Mouse (Mus musculus) heart, postnatal 0 days (tissue): Measurements from ENCODE around the gene Ephb2. TPM values are rescaled to one million over a fixed set of nuclear protein-coding genes. Genes with fewer than 3 reads are reported as not detected.

Experiments used
- ATAC-seq: fragments of 200-750 bp; cut with Nextera tagmentation; 2 replicates; pipeline ENCODE4 v1.8.0; 2017; ENCODE audit warnings: low read depth, moderate number of reproducible peaks, moderate library complexity; ENCODE audit not compliant: insufficient read depth
- DNase-seq: peaks from one replicate; pipeline ENCODE4 v3.0.0-alpha.2; 2016; ENCODE audit warnings: low spot score
- H3K27ac ChIP-seq: fragments of 300-500 bp; sonication (generic); 2 replicates; pipeline ENCODE4 v1.5.1; 2014; ENCODE audit warnings: low read depth, mild to moderate bottlenecking
- H3K27me3 ChIP-seq: fragments of 300-500 bp; sonication (generic); 2 replicates; pipeline ENCODE4 v1.6.1; 2014; ENCODE audit warnings: low read length, mixed read lengths; ENCODE audit not compliant: control insufficient read depth, insufficient read depth
- H3K36me3 ChIP-seq: fragments of 300-500 bp; sonication (generic); replicated peaks from 2 replicates; pipeline ENCODE4 v1.6.1; 2014; ENCODE audit warnings: low read length, mixed read lengths; ENCODE audit not compliant: control insufficient read depth, insufficient read depth
- H3K4me1 ChIP-seq: fragments of 300-500 bp; sonication (generic); 2 replicates; pipeline ENCODE4 v1.6.1; 2014; ENCODE audit warnings: antibody characterized with exemption; ENCODE audit not compliant: control insufficient read depth, insufficient read depth
- H3K4me2 ChIP-seq: fragments of 300-500 bp; sonication (generic); 2 replicates; pipeline ENCODE4 v1.6.1; 2014; ENCODE audit warnings: low read depth, mild to moderate bottlenecking, low read length, moderate library complexity
- H3K4me3 ChIP-seq: fragments of 300-500 bp; sonication (generic); 2 replicates; pipeline ENCODE4 v1.5.1; 2014; ENCODE audit warnings: low read depth, low read length
- H3K9ac ChIP-seq: fragments of 300-500 bp; sonication (generic); replicated peaks from 2 replicates; pipeline ENCODE4 v1.6.1; 2014; ENCODE audit warnings: low read depth, low read length, mixed read lengths
- H3K9me3 ChIP-seq: fragments of 300-500 bp; sonication (generic); replicated peaks from 2 replicates; pipeline ENCODE4 v1.6.1; 2016; ENCODE audit warnings: low read length; ENCODE audit not compliant: control insufficient read depth
- CTCF ChIP-seq: IDR thresholded peaks from 2 replicates; pipeline ENCODE4 v1.5.1; 2016; ENCODE audit warnings: antibody characterized with exemption, control low read depth, low read depth
- EP300 ChIP-seq: IDR thresholded peaks from 2 replicates; pipeline ENCODE4 v1.6.1; 2016; ENCODE audit warnings: antibody characterized with exemption, low read depth
- WGBS: fragments of 180-500 bp; shearing (Covaris S2); extraction: QIAGEN DNeasy Blood & Tissue Kit; methylation state at CpG from one replicate; pipeline ENCODE4 v1.1.7; 2014; 5-methylcytosine and 5-hydroxymethylcytosine counted together
- polyA plus RNA-seq: library from polyadenylated mRNA; unstranded; fragments of >200 nt; fragmentation: Nextera tagmentation; extraction: Ambion mirVana; gene quantifications from 2 replicates; pipeline ENCODE4 v1.2.1, GENCODE M21; 2015
- total RNA-seq: library from RNA; depleted of rRNA; stranded (reverse); fragments of >200 nt; gene quantifications from 2 replicates; pipeline ENCODE4 v1.2.3, GENCODE M21; 2014; ENCODE audit warnings: low replicate concordance

Ephb2 gene
- total and polyA plus RNA-seq, 2 experiments from 2014 or later: 0.19 to 10.2 TPM

DNA sequence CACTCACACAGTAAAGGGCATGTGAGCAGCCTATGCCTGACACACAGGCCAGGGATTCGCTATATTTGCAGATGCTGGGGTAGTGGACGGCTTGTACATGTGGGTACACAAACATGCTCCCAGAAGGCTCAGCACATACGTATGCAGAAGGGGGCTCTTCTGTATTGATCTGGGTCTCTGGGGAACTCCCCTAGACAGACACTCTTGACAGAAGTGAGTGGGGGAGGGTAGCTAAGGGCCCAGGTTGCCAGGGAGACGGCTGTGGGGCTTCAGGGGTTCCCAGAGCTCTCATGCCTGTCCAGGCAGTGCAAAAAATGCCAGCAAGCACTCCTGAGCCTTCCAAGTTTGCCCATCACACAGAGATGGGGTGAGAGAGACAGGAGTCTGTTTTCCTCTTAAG is 78.7 kb downstream of the Ephb2 start:
- no peak for ATAC-seq
- no peaks in the 10 kb centered on the region for H3K36me3 ChIP-seq
- DNase-seq: no peak
- no peaks in the 10 kb centered on the region for H3K9me3 ChIP-seq
- no peak overlapping the region for H3K9ac ChIP-seq
- peaks cover 8% of the 10 kb centered on the region for H3K4me1 ChIP-seq
- H3K27me3 ChIP-seq: peaks cover 40% of the 10 kb centered on the region
- 89% methylated on average over 4 of the region's 4 CpGs for WGBS
- H3K27ac ChIP-seq: no peak overlapping the region
- H3K4me3 ChIP-seq: no peak overlapping the region
- no peak overlapping the region for H3K4me2 ChIP-seq
- TF ChIP-seq CTCF: no peak
- TF ChIP-seq EP300: no peak

- TF ChIP-seq CTCF: no peak
- TF ChIP-seq EP300: no peak
- Histone ChIP-seq H3K9ac (no peak overlapping the region), H3K4me1 (peaks cover 8% of the 10 kb centered on the region), H3K4me3 (no peak overlapping the region), H3K27me3 (peaks cover 46% of the 10 kb centered on the region), H3K9me3 (no peaks in the 10 kb centered on the region), H3K27ac (no peak overlapping the region), H3K36me3 (no peaks in the 10 kb centered on the region), H3K4me2 (no peak overlapping the region)
- DNase-seq (no peak), ATAC-seq (no peak)
- 70% methylated on average over 6 of the region's 6 CpGs for WGBS
Measured at GRCm38 (mm10) chr4:136756486-136756885, 79.3 kb downstream of the Ephb2 start.

DNA sequence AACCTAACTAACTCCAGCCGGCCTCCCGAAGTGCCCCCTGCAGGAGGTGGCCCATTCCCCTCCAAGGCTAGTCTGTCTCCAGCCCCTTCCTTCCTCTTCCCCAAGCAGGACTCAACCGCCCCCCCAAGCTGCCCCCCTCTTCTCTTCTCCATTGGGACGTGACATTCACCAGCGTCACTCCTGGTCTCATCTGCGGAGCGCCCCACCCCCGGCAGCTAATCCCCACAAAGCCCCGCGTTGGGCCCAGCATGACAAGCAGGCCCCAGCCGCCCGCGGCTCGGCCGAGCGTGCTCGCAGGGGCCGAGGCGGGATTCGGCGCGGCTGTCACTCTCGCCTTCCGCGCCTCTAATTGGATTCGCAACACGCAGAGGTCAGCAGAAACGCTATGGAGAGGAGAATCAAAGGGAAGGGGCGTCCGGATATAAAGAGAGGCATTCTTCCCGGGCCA is 80.4 kb downstream of the Ephb2 start:
- Histone ChIP-seq H3K4me3 (peak overlapping the region; percentile 31), H3K27ac (no peak overlapping the region), H3K4me2 (peak overlapping the region; percentile 55), H3K9me3 (no peaks in the 10 kb centered on the region), H3K9ac (peak overlapping the region; percentile 17), H3K36me3 (no peaks in the 10 kb centered on the region), H3K27me3 (peaks cover 53% of the 10 kb centered on the region), H3K4me1 (peaks cover 8% of the 10 kb centered on the region)
- 2% methylated on average over 25 of the region's 31 CpGs for WGBS
- TF ChIP-seq CTCF (no peak), EP300 (no peak)
- ATAC-seq (peak; percentile 65), DNase-seq (no peak)

DNA sequence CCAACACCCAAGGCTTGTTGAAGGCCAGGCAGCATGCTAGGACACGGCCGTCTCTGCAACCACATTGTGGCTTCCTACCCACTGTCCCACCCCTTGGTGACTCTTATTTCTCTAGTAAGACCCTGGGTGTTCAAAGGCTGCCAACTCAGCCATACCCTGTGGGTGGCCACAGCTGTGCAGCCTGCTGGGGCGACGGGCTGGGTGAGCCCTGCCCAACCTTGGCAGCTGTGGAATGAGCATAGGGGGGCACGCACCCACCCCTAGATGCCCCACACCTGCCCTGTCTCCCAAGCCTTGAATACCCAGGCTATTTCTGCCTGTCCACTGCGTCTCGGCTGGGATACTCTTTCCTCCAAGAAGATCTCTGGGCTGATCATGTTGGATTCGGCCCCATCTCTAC is 81.5 kb downstream of the Ephb2 start:
- no peak for DNase-seq
- Histone ChIP-seq H3K4me2 (no peak overlapping the region), H3K27ac (no peak overlapping the region), H3K4me3 (no peak overlapping the region), H3K9ac (no peak overlapping the region), H3K9me3 (no peaks in the 10 kb centered on the region), H3K4me1 (peaks cover 8% of the 10 kb centered on the region), H3K36me3 (no peaks in the 10 kb centered on the region), H3K27me3 (peaks cover 59% of the 10 kb centered on the region)
- TF ChIP-seq EP300 (no peak), CTCF (no peak)
- ATAC-seq: no peak
- 82% methylated on average over 8 of the region's 8 CpGs for WGBS

DNA sequence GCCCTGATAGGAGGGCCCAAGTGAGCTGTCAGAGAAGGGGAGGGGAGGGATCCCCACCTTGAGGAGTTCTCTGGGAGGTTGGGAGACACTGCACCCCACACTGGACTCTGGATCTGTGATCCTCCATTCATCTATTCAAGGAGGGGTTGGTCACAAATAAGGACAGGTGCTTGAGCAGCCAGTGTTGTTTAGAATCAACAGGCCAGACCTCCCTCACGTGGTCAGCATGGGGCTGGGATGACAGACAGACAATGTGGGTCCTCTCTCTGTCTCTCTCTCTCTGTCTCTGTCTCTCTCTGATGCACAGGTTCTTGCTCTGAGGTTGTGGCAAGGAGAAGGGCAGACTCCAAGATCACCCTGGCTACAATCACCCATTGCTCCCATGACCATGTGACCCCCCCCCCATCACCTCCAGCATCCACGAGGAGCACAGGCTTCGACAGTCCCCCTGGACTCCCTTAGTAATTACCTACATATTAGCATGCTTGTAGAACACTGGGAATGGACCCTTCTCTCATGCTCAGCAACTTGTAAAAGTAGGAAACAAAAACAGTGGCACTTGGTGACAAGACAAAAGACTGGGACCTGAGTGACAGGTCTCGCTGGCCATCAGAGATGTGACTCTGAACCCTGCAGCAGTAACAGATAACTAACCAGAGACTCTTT is 84.3 kb downstream of the Ephb2 start:
- no peaks in the 10 kb centered on the region for H3K36me3 ChIP-seq
- no peak for ATAC-seq
- no peak overlapping the region for H3K27ac ChIP-seq
- peaks cover 13% of the 10 kb centered on the region for H3K4me1 ChIP-seq
- DNase-seq: no peak
- WGBS: 54% methylated on average over 4 of the region's 4 CpGs
- H3K27me3 ChIP-seq: peaks cover 55% of the 10 kb centered on the region
- no peak overlapping the region for H3K9ac ChIP-seq
- H3K4me2 ChIP-seq: no peak overlapping the region
- no peak overlapping the region for H3K4me3 ChIP-seq
- no peaks in the 10 kb centered on the region for H3K9me3 ChIP-seq
- TF ChIP-seq CTCF (no peak), EP300 (no peak)
